Mouse (Mus musculus) induced T-regulatory cell, adult 2 months (primary cell): ENCODE data around the gene Cpa2.

Source experiments
- DNase-seq: peaks from one replicate; pipeline ENCODE4 v3.0.0-alpha.2; 2012; ENCODE audit warnings: low read depth

Gene Cpa2

GRCm38 (mm10) chr6:30541009-30541799, at the start of gene Cpa2:
TSS of gene Cpa2 (plus strand) at chr6:30541582.
- no peak for DNase-seq

- peak; percentile 35 for DNase-seq
These were observed 42.3 kb upstream of the Cpa2 start for GRCm38 (mm10) chr6:30499049-30499448.

DNA sequence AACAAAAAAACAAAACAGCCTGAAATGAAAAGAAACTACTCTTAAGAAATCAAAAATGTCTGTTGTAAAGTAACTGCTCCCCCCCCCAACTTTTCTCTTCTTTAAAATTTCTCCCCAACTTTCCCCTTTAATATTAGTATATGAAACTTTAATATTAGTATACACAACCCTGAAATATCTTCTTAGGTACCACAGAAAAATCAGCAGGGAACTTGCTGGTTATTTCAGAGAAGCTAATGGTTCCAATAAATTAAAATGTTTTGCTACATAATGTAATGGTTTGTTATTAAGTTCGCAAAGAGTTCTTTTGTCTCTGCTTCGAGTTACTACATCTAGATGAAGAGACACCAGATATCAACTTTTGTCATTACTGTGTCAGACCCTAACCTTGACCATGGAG, 32.6 kb upstream of the Cpa2 start:
- DNase-seq: peak; percentile 47

DNA sequence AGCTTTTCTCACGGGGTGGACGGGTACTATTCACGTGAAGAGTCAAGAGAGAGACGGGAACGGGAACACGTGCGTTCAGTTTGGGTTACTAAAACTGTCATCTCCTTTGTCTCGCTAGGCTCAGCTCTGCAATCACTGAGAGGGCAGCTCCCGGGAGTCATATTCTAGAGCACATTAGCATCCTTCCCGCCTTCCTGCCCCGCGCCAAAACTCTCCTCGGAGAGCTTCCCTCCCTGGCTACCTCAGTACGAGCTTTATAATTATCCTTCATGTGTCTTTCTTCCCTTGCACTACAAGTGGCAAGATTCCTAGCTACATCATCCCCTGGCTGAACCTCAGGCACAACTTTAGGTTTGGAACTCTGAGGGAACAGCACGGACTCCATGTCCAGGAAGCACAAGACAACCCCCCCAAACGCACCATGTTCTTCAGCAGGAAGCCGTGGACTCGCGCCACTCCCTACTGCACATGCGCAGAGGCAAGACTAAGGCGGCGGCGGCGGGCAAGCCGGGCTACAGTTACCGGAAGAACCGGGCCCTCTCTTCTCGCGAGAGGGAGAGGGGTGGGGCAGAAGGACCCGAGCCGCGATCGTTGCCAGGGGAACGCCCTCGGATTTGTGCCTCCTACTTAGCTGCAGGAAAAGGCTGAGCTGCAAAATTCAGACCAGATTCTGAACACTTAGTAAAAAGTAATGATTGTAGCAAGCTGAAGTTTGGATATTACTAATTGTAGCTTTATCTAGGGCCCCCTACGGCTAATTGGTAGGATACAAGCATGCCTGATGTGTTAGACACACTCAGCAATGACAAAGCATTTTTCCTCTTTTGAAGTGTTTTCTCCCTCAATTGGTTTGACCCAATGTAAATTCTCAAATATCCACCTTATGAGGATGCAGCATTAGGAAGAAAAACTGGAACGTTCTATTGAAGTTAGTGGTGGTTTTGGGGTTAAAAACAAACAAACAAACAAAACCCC, 31.8 kb upstream of the Cpa2 start, which contains the start of the genes Tmem209 and Ssmem1:
Tmem209 (minus strand) TSS at position 519 of the 975 bp plus-strand sequence.
Ssmem1 (plus strand) TSS at position 585 of the 975 bp plus-strand sequence.
- DNase-seq: peak; percentile 99

- no peak for DNase-seq
These were observed 31.1 kb upstream of the Cpa2 start for GRCm38 (mm10) chr6:30510291-30510690.

GRCm38 (mm10) chr6:30514242-30514641, 27.1 kb upstream of the Cpa2 start:
- DNase-seq: no peak

DNA sequence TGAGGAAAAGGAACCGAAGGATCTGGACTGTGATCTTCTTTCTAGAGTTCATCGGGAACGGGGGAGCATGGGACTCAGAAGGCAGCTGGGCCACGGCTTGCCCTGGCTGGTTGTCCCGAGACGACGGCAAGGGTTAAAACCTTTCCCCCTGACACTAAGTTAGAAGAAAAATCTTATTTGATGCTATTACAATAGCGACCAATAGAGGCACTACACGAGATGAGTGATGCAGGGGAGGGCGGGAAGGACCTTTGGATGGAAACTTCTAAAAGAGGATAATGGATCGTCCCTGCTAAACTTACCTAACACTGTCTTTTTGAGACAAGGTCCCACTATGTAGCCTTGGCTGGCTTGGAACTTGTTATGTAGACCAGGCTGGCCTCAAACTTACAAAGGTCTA, 21.0 kb upstream of the Cpa2 start:
- peak; percentile 19 for DNase-seq

DNA sequence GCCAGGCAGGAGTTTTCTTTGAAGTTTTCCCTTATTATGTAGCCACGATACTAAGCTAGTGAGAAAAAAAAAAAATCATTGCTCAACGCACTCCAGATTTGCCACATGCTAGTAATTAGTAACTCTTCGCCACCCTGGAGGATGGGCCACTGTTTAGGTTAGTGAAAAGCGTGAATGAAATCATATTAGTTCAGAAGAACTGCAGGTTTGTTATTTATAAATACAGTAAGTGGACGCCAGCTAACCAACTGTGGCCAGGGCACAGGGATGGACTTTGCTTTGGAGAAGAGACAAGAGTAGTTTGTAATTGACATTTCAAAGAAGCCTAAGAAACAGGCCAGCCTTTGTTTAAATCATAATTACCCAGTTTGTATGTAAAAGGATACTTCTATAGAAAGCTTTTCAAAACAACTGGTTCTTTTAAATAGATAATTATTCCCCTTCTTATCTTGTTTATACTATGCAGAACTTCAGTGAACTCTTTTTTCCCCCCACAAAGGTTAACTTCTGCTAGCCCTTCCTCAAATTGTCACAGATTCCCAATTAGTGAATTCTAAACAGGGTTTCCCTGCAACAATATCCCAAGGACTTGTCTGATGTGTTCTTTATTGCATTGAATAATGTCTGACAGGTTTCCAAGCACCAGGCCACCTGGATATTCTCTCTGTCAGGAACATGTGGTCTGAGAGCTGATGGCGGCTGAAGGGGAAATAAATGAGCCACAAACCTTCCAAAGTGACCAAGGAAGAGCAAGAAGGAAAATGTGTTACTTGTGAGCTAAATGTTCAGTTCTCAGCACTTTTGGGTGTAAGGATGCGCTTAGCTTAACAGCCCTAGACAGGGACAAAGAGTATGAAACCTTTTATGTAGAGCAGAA, 15.7 kb upstream of the Cpa2 start:
- no peak for DNase-seq

- no peak for DNase-seq
These were observed 14.5 kb upstream of the Cpa2 start for GRCm38 (mm10) chr6:30526586-30527515.

GRCm38 (mm10) chr6:30528800-30529199, 12.6 kb upstream of the Cpa2 start:
- no peak for DNase-seq

DNA sequence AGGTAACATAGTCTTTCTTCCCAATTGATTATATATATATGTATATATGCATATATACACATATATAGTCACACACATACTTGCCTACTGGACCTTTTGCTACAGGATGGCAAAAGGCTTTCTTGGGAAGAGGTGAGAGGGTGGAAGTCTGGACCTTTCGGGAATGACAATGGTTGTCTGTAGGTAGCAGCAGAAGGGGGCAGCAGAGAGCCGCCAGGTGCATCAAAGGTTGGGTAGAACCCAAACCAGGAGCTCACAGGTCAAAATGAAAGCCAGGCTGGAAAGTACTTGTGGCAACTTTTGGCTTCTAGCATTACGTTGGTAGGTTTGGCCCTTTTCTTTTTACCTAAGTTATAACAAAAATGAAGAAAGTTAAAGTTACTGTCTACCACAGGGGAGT, 6.0 kb upstream of the Cpa2 start:
- peak; percentile 55 for DNase-seq

DNA sequence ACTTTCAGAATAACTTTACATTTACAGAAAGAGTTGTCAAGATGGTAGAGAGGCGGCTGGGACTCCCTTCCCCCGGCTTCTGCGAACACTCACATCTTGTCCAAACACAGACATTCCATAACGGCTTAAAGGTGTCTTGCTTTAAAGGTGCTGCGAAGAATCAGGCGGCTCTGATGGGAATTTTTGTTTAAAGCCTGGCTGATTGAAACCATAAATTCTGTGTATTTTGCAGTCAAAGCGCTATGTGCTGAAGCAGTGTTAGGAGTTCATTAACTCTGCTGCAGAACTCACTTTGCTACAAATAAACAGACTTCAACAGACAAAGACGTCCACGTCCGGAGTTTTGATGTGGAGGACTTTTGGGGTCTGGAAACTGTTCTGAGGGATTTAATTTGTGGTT, 3.1 kb upstream of the Cpa2 start:
- no peak for DNase-seq

- no peak for DNase-seq
These were observed 2.6 kb upstream of the Cpa2 start for GRCm38 (mm10) chr6:30538800-30539199.

- DNase-seq: no peak
These were observed 895 bp downstream of the Cpa2 start for GRCm38 (mm10) chr6:30542277-30542676.

DNA sequence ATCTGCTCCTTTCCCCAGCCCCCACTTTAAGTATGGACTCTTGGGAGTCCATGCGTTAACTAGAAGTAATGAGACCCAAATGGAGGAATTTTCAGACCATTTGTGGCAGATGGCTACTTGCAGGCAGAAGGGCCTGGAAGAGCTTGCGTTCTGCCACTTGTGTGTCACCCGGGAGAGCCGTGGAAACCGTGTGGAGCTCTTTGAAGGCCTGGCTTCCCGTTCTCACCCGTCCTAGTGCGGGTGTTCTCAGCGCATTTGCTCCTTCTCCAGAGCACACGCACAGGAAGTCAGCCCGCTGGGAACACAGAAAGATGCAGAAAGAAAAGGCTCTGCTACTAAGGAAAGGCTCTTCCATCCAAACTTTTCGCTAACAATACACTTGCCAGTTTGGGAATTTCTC, 1.7 kb downstream of the Cpa2 start:
- no peak for DNase-seq

- DNase-seq: no peak
These were observed 2.5 kb downstream of the Cpa2 start for GRCm38 (mm10) chr6:30543851-30544250.

DNA sequence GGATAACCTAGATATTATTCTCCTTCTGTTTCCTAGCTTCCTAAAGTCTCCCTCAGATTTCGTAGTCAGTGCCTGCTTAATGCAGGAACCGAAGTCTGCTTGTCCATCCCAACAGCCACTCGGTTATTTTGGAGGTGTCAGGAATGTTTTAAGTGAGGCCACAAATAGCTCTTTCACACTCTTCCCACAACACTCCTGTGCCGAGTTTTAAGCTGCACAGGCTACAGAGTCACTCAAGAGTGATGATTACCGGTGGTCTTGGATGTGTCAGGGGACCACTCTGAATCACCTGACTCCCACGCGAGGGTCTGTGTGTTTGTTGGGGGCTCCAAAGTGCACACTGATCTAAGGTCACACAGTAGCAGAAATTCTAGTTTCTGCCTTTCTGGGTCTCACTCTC, 4.3 kb downstream of the Cpa2 start:
- DNase-seq: no peak

- DNase-seq: peak; percentile 57
These were observed 5.3 kb downstream of the Cpa2 start for GRCm38 (mm10) chr6:30546571-30547273.

DNA sequence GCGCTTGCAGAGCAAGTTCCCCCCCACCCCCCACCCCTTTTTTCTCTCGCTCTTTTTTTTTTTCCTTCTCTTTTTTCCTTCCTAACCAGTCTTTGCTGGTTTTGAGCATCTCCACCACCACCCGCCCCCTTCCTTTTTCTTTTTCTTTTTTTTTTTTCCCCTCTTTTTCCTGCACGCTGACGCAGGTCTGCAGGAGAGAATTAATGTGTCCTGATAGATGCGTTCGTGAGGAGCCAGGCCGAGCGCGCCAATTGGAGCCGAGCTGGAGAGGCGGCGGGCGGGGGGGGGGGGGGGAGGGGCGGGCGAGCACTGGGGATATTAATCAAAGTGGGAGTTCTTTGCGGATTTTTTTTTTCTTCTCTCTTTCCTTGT, 5.9 kb downstream of the Cpa2 start:
- DNase-seq: peak; percentile 16

- DNase-seq: no peak
These were observed 6.4 kb downstream of the Cpa2 start for GRCm38 (mm10) chr6:30547656-30548306.
